Mouse (Mus musculus): Measurements from ENCODE around the gene Sbno2. TPM values are rescaled to one million over a fixed set of nuclear protein-coding genes. Genes with fewer than 3 reads are reported as not detected.
A peak's percentile ranks its signal among the peaks of the same experiment; 100 is the strongest.

Sbno2 gene
- polyA plus RNA-seq, 1 experiment from 2014 or later: 11.8 TPM

- Histone ChIP-seq H3K36me3 (ENCODE audit: control insufficient read depth, insufficient read depth) (peaks cover 9% of the 10 kb centered on the region), H3K27me3 (ENCODE audit: control insufficient read depth, insufficient read depth, low read depth, low read length) (no peaks in the 10 kb centered on the region), H3K4me3 (ENCODE audit: low read depth, low read length) (peak overlapping the region; percentile 6; the same call in 1 of the 2 replicates), H3K9ac (ENCODE audit: low read depth, low read length) (peak overlapping the region; percentile 51), H3K4me1 (ENCODE audit: control insufficient read depth, low read depth, low read length) (peaks cover 42% of the 10 kb centered on the region), H3K4me2 (ENCODE audit: low read depth, low read length) (peak overlapping the region; percentile 48), H3K9me3 (replicated peaks; ENCODE audit: control insufficient read depth, low read length) (no peaks in the 10 kb centered on the region), H3K27ac (ENCODE audit: low read length) (peak overlapping the region; percentile 93)
- ATAC-seq (ENCODE audit: low read depth): peak; percentile 91
- WGBS (ENCODE audit: insufficient replicate concordance): 56% methylated on average over 9 of the region's 9 CpGs
Observed at GRCm38 (mm10) chr10:80070837-80071515, 34.4 kb downstream of the Sbno2 start.

GRCm38 (mm10) chr10:80069948-80070450, 35.4 kb downstream of the Sbno2 start:
- 83% methylated on average over 4 of the region's 4 CpGs for WGBS (ENCODE audit: insufficient replicate concordance)
- H3K36me3 ChIP-seq (ENCODE audit: control insufficient read depth, insufficient read depth): peaks cover 9% of the 10 kb centered on the region
- H3K9ac ChIP-seq (ENCODE audit: low read depth, low read length): no peak overlapping the region
- no peak overlapping the region for H3K4me3 ChIP-seq (ENCODE audit: low read depth, low read length)
- ATAC-seq (ENCODE audit: low read depth): no peak
- H3K4me1 ChIP-seq (ENCODE audit: control insufficient read depth, low read depth, low read length): peaks cover 36% of the 10 kb centered on the region
- H3K27ac ChIP-seq (ENCODE audit: low read length): peak overlapping the region; percentile 6; the same call in 1 of the 2 replicates
- no peak overlapping the region for H3K4me2 ChIP-seq (ENCODE audit: low read depth, low read length)
- H3K27me3 ChIP-seq (ENCODE audit: control insufficient read depth, insufficient read depth, low read depth, low read length): no peaks in the 10 kb centered on the region
- H3K9me3 ChIP-seq (replicated peaks; ENCODE audit: control insufficient read depth, low read length): no peaks in the 10 kb centered on the region

DNA sequence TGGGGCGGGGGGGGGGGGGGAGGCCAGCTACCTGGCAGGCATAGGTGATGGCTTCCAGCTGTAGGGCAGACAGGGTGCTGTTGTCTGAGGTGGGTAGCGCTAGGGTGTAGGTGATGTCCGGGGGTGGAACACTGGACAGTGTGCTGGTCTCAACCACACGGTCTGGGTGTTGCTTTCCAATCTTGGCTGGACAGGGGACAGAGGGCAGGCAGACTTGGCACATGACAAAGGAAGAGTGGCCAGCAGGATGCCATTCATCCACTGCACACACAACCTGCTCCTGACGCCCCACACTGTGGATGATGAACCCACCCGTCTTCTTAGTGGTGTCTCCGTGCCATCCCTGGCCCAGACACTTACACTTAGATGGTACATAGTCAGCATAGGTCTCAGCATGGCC, 36.1 kb downstream of the Sbno2 start:
- no peaks in the 10 kb centered on the region for H3K27me3 ChIP-seq (ENCODE audit: control insufficient read depth, insufficient read depth, low read depth, low read length)
- H3K4me3 ChIP-seq (ENCODE audit: low read depth, low read length): no peak overlapping the region
- H3K9me3 ChIP-seq (replicated peaks; ENCODE audit: control insufficient read depth, low read length): no peaks in the 10 kb centered on the region
- H3K9ac ChIP-seq (ENCODE audit: low read depth, low read length): no peak overlapping the region
- no peak overlapping the region for H3K27ac ChIP-seq (ENCODE audit: low read length)
- H3K36me3 ChIP-seq (ENCODE audit: control insufficient read depth, insufficient read depth): peaks cover 9% of the 10 kb centered on the region
- no peak for ATAC-seq (ENCODE audit: low read depth)
- peaks cover 36% of the 10 kb centered on the region for H3K4me1 ChIP-seq (ENCODE audit: control insufficient read depth, low read depth, low read length)
- H3K4me2 ChIP-seq (ENCODE audit: low read depth, low read length): no peak overlapping the region
- 81% methylated on average over 7 of the region's 7 CpGs for WGBS (ENCODE audit: insufficient replicate concordance)

GRCm38 (mm10) chr10:80063877-80064650, 41.3 kb downstream of the Sbno2 start:
- Histone ChIP-seq H3K4me1 (ENCODE audit: control insufficient read depth, low read depth, low read length) (no peaks in the 10 kb centered on the region), H3K9me3 (replicated peaks; ENCODE audit: control insufficient read depth, low read length) (no peaks in the 10 kb centered on the region), H3K27ac (ENCODE audit: low read length) (no peak overlapping the region), H3K4me3 (ENCODE audit: low read depth, low read length) (no peak overlapping the region), H3K9ac (ENCODE audit: low read depth, low read length) (no peak overlapping the region), H3K36me3 (ENCODE audit: control insufficient read depth, insufficient read depth) (peaks cover 42% of the 10 kb centered on the region), H3K27me3 (ENCODE audit: control insufficient read depth, insufficient read depth, low read depth, low read length) (no peaks in the 10 kb centered on the region), H3K4me2 (ENCODE audit: low read depth, low read length) (no peak overlapping the region)
- no peak for ATAC-seq (ENCODE audit: low read depth)
- 82% methylated on average over 23 of the region's 23 CpGs for WGBS (ENCODE audit: insufficient replicate concordance)

DNA sequence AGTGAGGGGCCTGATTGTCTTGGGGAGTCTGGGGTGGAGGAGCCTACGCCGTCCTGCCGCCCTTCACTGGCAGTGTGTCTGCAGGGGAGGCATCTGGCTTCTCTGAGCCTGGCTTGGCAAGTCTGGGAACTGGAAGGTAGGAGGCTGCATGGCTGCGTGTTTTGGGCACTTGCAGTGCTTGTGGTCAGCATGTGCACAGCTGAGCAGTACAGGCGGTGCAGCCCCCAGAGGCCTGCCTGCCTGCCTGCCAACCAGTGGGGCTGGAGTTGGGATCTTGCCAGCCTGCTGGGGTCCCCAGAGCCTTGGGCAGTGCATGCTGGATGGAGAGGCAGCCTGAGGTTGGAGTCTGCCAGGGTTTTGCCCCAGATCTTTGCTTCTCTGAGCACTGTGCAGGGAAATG, 42.3 kb downstream of the Sbno2 start:
- no peak overlapping the region for H3K4me2 ChIP-seq (ENCODE audit: low read depth, low read length)
- H3K4me1 ChIP-seq (ENCODE audit: control insufficient read depth, low read depth, low read length): no peaks in the 10 kb centered on the region
- ATAC-seq (ENCODE audit: low read depth): no peak
- H3K27ac ChIP-seq (ENCODE audit: low read length): no peak overlapping the region
- WGBS (ENCODE audit: insufficient replicate concordance): 87% methylated on average over 5 of the region's 5 CpGs
- H3K9ac ChIP-seq (ENCODE audit: low read depth, low read length): no peak overlapping the region
- no peaks in the 10 kb centered on the region for H3K9me3 ChIP-seq (replicated peaks; ENCODE audit: control insufficient read depth, low read length)
- H3K36me3 ChIP-seq (ENCODE audit: control insufficient read depth, insufficient read depth): peaks cover 47% of the 10 kb centered on the region
- no peaks in the 10 kb centered on the region for H3K27me3 ChIP-seq (ENCODE audit: control insufficient read depth, insufficient read depth, low read depth, low read length)
- no peak overlapping the region for H3K4me3 ChIP-seq (ENCODE audit: low read depth, low read length)

DNA sequence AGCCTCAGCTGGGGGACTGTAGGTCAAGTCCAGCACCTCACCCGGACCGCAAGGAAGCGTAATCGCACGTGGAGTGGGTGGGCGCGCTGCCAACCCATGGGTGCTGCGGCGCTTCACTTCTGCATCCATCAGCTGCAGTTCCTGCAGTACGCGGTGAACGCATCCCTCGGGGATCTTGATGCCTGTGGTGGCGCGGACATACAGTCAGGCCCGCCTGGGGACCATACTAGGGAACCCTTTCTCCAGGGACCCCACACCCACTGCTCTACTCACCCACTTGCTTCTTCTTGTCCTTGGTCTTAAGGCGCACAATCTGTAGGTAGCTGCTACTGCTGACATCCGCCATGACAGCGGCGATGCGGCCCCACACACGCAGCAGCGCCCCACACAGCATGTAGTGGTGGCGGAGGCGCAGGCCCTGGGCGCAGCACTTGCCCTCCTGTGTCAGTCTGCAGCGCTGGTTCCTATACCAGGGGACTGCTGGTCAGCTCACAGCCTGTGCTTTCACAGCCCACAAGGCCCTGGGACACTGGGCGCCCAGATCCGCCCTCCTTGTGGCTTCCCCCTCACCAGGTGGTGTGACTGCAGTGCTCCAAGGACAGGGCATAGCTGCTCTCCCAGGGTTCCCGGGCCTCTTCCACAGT, 47.6 kb downstream of the Sbno2 start:
- 88% methylated on average over 30 of the region's 30 CpGs for WGBS (ENCODE audit: insufficient replicate concordance)
- no peak overlapping the region for H3K27ac ChIP-seq (ENCODE audit: low read length)
- H3K36me3 ChIP-seq (ENCODE audit: control insufficient read depth, insufficient read depth): peaks cover 58% of the 10 kb centered on the region

GRCm38 (mm10) chr10:80056976-80057682, 48.2 kb downstream of the Sbno2 start:
- no peak overlapping the region for H3K4me2 ChIP-seq (ENCODE audit: low read depth, low read length)
- H3K9ac ChIP-seq (ENCODE audit: low read depth, low read length): no peak overlapping the region
- no peaks in the 10 kb centered on the region for H3K9me3 ChIP-seq (replicated peaks; ENCODE audit: control insufficient read depth, low read length)
- H3K27ac ChIP-seq (ENCODE audit: low read length): no peak overlapping the region
- no peaks in the 10 kb centered on the region for H3K27me3 ChIP-seq (ENCODE audit: control insufficient read depth, insufficient read depth, low read depth, low read length)
- WGBS (ENCODE audit: insufficient replicate concordance): 90% methylated on average over 27 of the region's 27 CpGs
- no peak overlapping the region for H3K4me3 ChIP-seq (ENCODE audit: low read depth, low read length)
- H3K36me3 ChIP-seq (ENCODE audit: control insufficient read depth, insufficient read depth): peaks cover 52% of the 10 kb centered on the region
- H3K4me1 ChIP-seq (ENCODE audit: control insufficient read depth, low read depth, low read length): peaks cover 27% of the 10 kb centered on the region
- no peak for ATAC-seq (ENCODE audit: low read depth)

More for the DNA sequence above, 47.6 kb downstream of the Sbno2 start:
- no peak overlapping the region for H3K4me2 ChIP-seq (ENCODE audit: low read depth, low read length)
- no peaks in the 10 kb centered on the region for H3K9me3 ChIP-seq (replicated peaks; ENCODE audit: control insufficient read depth, low read length)
- no peak overlapping the region for H3K9ac ChIP-seq (ENCODE audit: low read depth, low read length)
- peaks cover 20% of the 10 kb centered on the region for H3K4me1 ChIP-seq (ENCODE audit: control insufficient read depth, low read depth, low read length)
- H3K4me3 ChIP-seq (ENCODE audit: low read depth, low read length): no peak overlapping the region
- no peaks in the 10 kb centered on the region for H3K27me3 ChIP-seq (ENCODE audit: control insufficient read depth, insufficient read depth, low read depth, low read length)
- no peak for ATAC-seq (ENCODE audit: low read depth)

DNA sequence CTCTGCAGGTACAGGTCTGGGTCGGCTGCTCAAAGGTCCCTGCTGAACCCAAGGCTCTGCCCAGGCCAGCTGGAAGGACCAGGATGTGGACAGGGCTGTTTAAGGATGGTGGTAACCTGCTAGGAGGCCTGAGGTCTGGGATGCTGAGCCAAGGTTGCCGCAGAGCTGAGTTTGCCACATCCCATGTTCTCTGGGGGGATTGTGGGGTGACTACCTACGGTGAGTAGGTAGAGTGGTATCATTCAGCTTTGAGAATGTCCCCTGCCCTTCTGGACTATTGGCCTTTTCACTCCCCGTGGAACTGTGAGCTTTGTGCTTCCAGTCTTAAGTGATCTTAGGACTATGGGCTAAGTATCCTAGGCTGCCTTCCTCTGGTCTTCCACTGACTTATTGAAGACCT, 48.9 kb downstream of the Sbno2 start:
- no peak for ATAC-seq (ENCODE audit: low read depth)
- peaks cover 49% of the 10 kb centered on the region for H3K36me3 ChIP-seq (ENCODE audit: control insufficient read depth, insufficient read depth)
- no peak overlapping the region for H3K27ac ChIP-seq (ENCODE audit: low read length)
- no peak overlapping the region for H3K9ac ChIP-seq (ENCODE audit: low read depth, low read length)
- H3K4me3 ChIP-seq (ENCODE audit: low read depth, low read length): no peak overlapping the region
- no peaks in the 10 kb centered on the region for H3K27me3 ChIP-seq (ENCODE audit: control insufficient read depth, insufficient read depth, low read depth, low read length)
- H3K4me1 ChIP-seq (ENCODE audit: control insufficient read depth, low read depth, low read length): peaks cover 33% of the 10 kb centered on the region
- 90% methylated on average over 4 of the region's 4 CpGs for WGBS (ENCODE audit: insufficient replicate concordance)
- H3K9me3 ChIP-seq (replicated peaks; ENCODE audit: control insufficient read depth, low read length): no peaks in the 10 kb centered on the region
- no peak overlapping the region for H3K4me2 ChIP-seq (ENCODE audit: low read depth, low read length)
